13 mouse cellular contexts compared by ENCODE assay signal in the genomic region with DNA sequence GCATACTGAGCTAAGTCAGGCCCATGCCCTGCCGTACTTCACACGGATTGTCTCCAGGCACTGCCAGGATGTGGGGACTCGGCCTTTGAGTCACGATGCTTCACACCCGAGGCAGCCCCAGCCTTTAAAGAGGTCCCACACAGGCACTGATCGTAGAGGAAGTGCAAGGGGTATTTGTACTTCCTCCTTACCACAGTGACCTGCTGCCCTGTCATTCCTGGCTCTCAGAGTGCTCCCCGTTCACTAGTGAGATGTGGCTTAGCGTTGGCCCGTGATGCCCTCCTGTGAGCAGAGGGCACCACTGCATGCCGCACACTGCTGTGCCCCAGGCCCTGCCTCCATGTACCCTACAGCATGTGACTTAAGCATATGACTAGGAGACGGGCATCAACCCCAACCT.
DNase-seq lines count a peak whose midpoint lies in the region; ATAC-seq and TF ChIP-seq lines count a peak whose summit lies in the region.
"Had no signal": no experiment of that assay in that cellular context is flagged by ENCODE, and none has a peak within 500 bp of the region (broad histone marks: within the 10 kb centered on the region; RNA-seq: fewer than 3 reads in every experiment).

No protein-coding gene starts in this region.

- no peak for ATAC-seq in kidney, postnatal 0 days (replicated peaks; ENCODE audit: low FRiP score, low read depth)
- ATAC-seq in megakaryocyte, adult 5-6 weeks (ENCODE audit: poor library complexity, severe bottlenecking) = peak; percentile 86
- ATAC-seq: forebrain, embryonic 14.5 days; intestine, embryonic 15.5 days had no signal

- H3K4me2 ChIP-seq in kidney, postnatal 0 days (ENCODE audit: low read length) = no peak overlapping the region
- H3K4me2 ChIP-seq: intestine, embryonic 15.5 days had no signal

- no peaks in the 10 kb centered on the region for H3K27me3 ChIP-seq in kidney, postnatal 0 days (ENCODE audit: insufficient read depth, low read length)
- H3K27me3 ChIP-seq: intestine, embryonic 15.5 days had no signal

- H3K36me3 ChIP-seq in kidney, postnatal 0 days (ENCODE audit: insufficient read depth, low read length) = 0 out of 2 replicates have a peak, but pooled peaks cover 14% of the 10 kb centered on the region

- no peak overlapping the region for H3K4me3 ChIP-seq in kidney, postnatal 0 days (replicated peaks; ENCODE audit: low read depth, low read length)
- H3K4me3 ChIP-seq: intestine, embryonic 15.5 days had no signal

- 73% methylated on average over 11 of the region's 11 CpGs for WGBS in kidney, postnatal 0 days

- H3K4me1 ChIP-seq in kidney, postnatal 0 days (replicated peaks; ENCODE audit: insufficient read depth, low read length) = 0 out of 2 replicates have a peak, but pooled peaks cover 7% of the 10 kb centered on the region

- no peak overlapping the region for H3K9ac ChIP-seq in kidney, postnatal 0 days (ENCODE audit: low read depth, low read length)
- H3K9ac ChIP-seq: intestine, embryonic 15.5 days had no signal

- TF ChIP-seq CTCF in kidney, postnatal 0 days (IDR thresholded peaks at IDR 0.05; ENCODE audit: low read depth) = peak; percentile 27; the same call in 1 of the 2 replicates

- H3K9me3 ChIP-seq in kidney, postnatal 0 days (replicated peaks; ENCODE audit: low read length) = no peaks in the 10 kb centered on the region
- H3K9me3 ChIP-seq: intestine, embryonic 15.5 days had no signal

- no peak overlapping the region for H3K27ac ChIP-seq in kidney, postnatal 0 days
- H3K27ac ChIP-seq: intestine, embryonic 15.5 days had no signal

- DNase-seq in kidney, postnatal 0 days (ENCODE audit: low spot score) = no peak
- DNase-seq in kidney, postnatal 14 days = no peak
- DNase-seq in thymus, postnatal 14 days = peak; percentile 38
- no peak for DNase-seq in thymus, adult 18-20 months
- DNase-seq in left cerebral cortex, adult 8-10 months (ENCODE audit: low spot score in 2 of 2) = no peak
- no peak for DNase-seq in frontal cortex, adult 2 months (ENCODE audit: extremely low spot score in 1 of 2, low spot score in 1 of 2)
- DNase-seq in cerebellum, postnatal 10 days = no peak
- DNase-seq: cerebellum, postnatal 14 days; gastrocnemius, postnatal 36 days; right cerebral cortex, postnatal 4 days had no signal
